Mouse (Mus musculus): ENCODE measurements at regions not wholly inside any gene's neighbourhood (a gene's known extent, or its start where the extent isn't known, plus 50 kb on each side); places are given as distances from the start of the nearest gene placed in this dataset.

DNA sequence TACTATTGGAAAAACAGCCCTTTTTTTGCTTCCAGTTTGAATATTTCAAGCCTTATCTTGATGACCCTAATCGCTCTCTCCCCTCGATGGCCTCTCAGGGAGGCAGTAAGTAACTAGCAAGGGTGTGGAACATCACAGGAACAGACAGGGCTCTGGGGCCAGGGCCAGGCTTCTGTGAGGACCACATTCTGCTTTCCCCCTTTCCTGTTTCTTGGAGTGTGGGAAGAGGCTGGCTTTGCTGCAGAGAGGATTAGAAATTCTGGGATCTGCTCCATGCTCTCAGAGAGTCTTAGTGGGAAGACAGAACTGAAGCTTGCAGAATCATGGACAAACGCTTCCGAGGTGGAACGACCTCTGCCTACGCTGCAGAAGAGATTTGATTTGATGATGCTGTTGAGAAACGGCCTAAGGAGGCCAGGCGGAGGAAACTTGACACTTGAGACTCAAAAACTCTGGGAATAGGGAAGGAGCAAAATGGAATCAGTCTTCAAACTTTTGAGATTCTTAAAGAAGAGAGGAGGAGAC lies 316.3 kb upstream of the Clint1 start:
- Histone ChIP-seq H3K4me1 (replicated peaks) (peaks cover 9% of the 10 kb centered on the region; the same call in 1 of the 2 replicates), H3K4me3 (replicated peaks) (no peak overlapping the region), H3K36me3 (no peaks in the 10 kb centered on the region), H3K27me3 (replicated peaks) (no peaks in the 10 kb centered on the region), H3K4me2 (replicated peaks) (no peak overlapping the region), H3K27ac (no peak overlapping the region), H3K9me3 (no peaks in the 10 kb centered on the region), H3K9ac (no peak overlapping the region)
- WGBS: 31% methylated on average over 8 of the region's 8 CpGs
- 0 out of 2 replicates have a peak, but pooled peaks have one; percentile 31 for ATAC-seq

GRCm38 (mm10) chr11:45538011-45538410 lies 313.8 kb upstream of the Clint1 start:
- Histone ChIP-seq H3K4me3 (replicated peaks) (no peak overlapping the region), H3K4me2 (replicated peaks) (no peak overlapping the region), H3K4me1 (replicated peaks) (peaks cover 9% of the 10 kb centered on the region; the same call in 1 of the 2 replicates), H3K9ac (no peak overlapping the region), H3K27ac (no peak overlapping the region), H3K27me3 (replicated peaks) (no peaks in the 10 kb centered on the region), H3K9me3 (no peaks in the 10 kb centered on the region), H3K36me3 (no peaks in the 10 kb centered on the region)
- 58% methylated on average over 7 of the region's 7 CpGs for WGBS
- ATAC-seq: no peak

DNA sequence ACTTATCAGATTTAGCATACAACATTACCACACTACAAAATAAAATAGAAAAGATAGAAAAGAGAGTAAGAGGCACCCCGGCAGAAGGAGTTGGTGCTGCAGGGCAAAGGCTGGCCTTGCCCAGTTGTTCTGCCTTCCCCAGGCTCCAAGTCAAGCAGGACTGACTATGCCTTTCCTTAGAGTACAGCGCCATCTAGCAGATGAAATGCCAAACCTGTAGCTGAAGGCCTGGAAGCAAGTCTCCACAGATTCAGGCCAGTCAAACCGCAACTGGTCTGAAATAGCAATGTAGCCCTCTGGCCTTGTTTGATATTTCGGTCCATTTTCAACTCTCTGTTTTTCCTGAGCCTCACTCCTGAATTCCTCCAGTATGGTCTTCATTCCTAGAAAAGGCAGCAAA lies 312.4 kb upstream of the Clint1 start:
- H3K9me3 ChIP-seq: no peaks in the 10 kb centered on the region
- no peak overlapping the region for H3K4me3 ChIP-seq (replicated peaks)
- H3K36me3 ChIP-seq: no peaks in the 10 kb centered on the region
- H3K27ac ChIP-seq: no peak overlapping the region
- no peaks in the 10 kb centered on the region for H3K27me3 ChIP-seq (replicated peaks)
- H3K4me2 ChIP-seq (replicated peaks): no peak overlapping the region
- H3K9ac ChIP-seq: no peak overlapping the region
- WGBS: 44% methylated on average over 4 of the region's 4 CpGs
- ATAC-seq: peak; percentile 59; the same call in 1 of the 2 replicates
- peaks cover 9% of the 10 kb centered on the region; the same call in 1 of the 2 replicates for H3K4me1 ChIP-seq (replicated peaks)

DNA sequence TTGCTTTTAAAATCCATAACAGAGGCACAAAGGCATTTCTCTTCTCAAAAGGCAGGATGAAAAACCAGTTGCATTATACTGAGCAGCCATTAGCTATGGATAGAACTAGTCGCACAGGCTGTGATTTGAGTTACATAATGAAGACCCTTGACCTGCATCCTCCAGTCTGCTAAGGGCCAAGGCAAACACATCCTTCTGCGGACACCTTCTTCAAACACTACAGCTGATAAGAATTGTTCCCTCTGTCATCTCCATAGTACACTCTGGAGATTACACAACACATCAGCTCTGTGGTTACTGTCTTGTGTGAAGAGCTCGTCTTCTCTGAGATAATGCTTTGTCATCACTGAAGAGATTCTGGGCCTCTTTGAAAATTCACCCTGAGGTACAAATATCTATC lies 307.3 kb upstream of the Clint1 start:
- H3K36me3 ChIP-seq: no peaks in the 10 kb centered on the region
- no peak overlapping the region for H3K4me2 ChIP-seq (replicated peaks)
- H3K9ac ChIP-seq: no peak overlapping the region
- 83% methylated on average over 3 of the region's 3 CpGs for WGBS
- no peaks in the 10 kb centered on the region for H3K27me3 ChIP-seq (replicated peaks)
- H3K4me1 ChIP-seq (replicated peaks): no peaks in the 10 kb centered on the region
- H3K4me3 ChIP-seq (replicated peaks): no peak overlapping the region
- H3K9me3 ChIP-seq: no peaks in the 10 kb centered on the region
- H3K27ac ChIP-seq: no peak overlapping the region
- no peak for ATAC-seq

GRCm38 (mm10) chr11:45545896-45546626 lies 305.8 kb upstream of the Clint1 start:
- 83% methylated on average over 11 of the region's 11 CpGs for WGBS
- Histone ChIP-seq H3K4me2 (replicated peaks) (no peak overlapping the region), H3K4me3 (replicated peaks) (no peak overlapping the region)

DNA sequence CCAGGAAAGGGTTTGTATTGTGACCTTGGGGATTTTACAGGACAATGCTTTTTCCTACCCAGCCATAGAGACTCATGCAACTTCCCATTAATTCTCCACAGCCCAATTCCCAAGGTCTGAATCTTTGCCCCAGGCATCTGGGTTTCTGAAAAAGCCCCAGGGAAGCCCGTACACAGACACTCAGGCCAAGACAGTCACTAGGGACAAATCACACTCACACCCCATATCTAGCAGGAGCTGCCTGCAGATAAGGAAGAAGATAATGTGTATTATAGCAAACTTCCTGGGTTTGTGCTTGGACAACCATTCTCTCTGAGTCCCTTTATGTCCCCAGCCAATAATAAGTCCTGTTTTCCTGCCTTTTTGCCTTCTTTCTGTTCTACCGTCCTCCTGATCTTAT lies 305.0 kb upstream of the Clint1 start:
- Histone ChIP-seq H3K4me1 (replicated peaks) (no peaks in the 10 kb centered on the region), H3K4me2 (replicated peaks) (no peak overlapping the region), H3K9me3 (no peaks in the 10 kb centered on the region), H3K27me3 (replicated peaks) (no peaks in the 10 kb centered on the region), H3K36me3 (no peaks in the 10 kb centered on the region), H3K27ac (no peak overlapping the region), H3K4me3 (replicated peaks) (no peak overlapping the region), H3K9ac (no peak overlapping the region)
- no peak for ATAC-seq
- 56% methylated on average over 2 of the region's 2 CpGs for WGBS

More at GRCm38 (mm10) chr11:45545896-45546626, 305.8 kb upstream of the Clint1 start:
- H3K9me3 ChIP-seq: no peaks in the 10 kb centered on the region
- no peak for ATAC-seq
- no peak overlapping the region for H3K27ac ChIP-seq
- H3K27me3 ChIP-seq (replicated peaks): no peaks in the 10 kb centered on the region
- no peak overlapping the region for H3K9ac ChIP-seq
- H3K4me1 ChIP-seq (replicated peaks): no peaks in the 10 kb centered on the region
- H3K36me3 ChIP-seq: no peaks in the 10 kb centered on the region

DNA sequence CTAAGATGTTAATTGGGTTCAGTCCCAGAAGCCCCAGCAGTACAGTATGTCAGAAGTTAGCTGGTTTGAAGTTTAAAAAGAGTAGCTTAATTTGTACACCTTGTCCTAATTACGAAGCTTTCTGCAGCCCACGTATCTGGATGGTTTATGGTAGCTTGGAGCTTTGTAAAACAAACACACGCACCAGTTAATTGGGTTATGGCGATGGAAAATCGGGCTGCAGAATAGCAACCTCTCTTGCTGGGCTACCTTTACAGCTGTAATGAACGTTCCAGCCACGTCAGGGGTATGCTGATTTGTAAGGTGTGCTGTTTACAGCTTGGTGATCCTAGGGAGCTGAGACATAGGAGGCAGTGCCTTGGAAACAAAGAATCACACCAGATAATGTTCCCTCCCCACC lies 301.5 kb upstream of the Clint1 start:
- Histone ChIP-seq H3K9me3 (no peaks in the 10 kb centered on the region), H3K9ac (no peak overlapping the region), H3K4me1 (replicated peaks) (no peaks in the 10 kb centered on the region), H3K27ac (no peak overlapping the region), H3K27me3 (replicated peaks) (no peaks in the 10 kb centered on the region), H3K4me2 (replicated peaks) (no peak overlapping the region), H3K36me3 (no peaks in the 10 kb centered on the region), H3K4me3 (replicated peaks) (no peak overlapping the region)
- 30% methylated on average over 7 of the region's 7 CpGs for WGBS
- ATAC-seq: no peak

DNA sequence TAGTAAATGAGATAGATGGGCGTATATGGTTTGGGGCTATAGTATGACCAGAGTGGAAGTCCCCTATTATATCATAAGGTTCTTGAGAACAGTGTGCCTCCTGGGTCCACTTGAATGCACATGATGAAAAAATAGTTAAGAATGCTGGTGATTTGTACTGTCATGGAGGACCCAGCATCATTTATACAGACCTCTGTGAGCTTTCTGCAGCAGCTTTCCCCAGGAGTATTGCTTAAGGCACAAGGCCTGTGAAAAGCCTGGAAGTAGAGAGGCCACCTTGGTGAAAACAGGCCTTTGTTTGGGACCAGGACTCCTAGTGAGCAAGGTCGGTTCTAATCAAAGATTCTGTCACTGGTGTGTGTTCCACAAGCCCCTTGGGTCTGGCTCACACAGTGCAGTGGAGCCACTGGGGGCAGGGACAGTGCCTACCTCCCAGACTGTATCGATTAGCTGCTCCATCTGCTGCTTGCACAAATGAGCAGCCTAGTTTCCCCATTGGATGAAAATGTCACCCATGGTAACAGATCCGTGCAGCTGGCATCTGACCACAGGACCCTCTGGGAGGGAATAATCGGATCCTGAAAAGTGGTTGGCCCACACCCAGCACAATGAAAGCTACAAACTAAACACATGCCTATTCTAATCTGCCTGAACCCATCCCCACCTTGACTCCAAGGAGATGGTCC lies 274.2 kb upstream of the Clint1 start:
- Histone ChIP-seq H3K4me2 (replicated peaks) (no peak overlapping the region), H3K4me3 (replicated peaks) (no peak overlapping the region), H3K27me3 (replicated peaks) (no peaks in the 10 kb centered on the region), H3K9ac (no peak overlapping the region), H3K36me3 (no peaks in the 10 kb centered on the region), H3K27ac (no peak overlapping the region), H3K9me3 (no peaks in the 10 kb centered on the region), H3K4me1 (replicated peaks) (no peaks in the 10 kb centered on the region)
- ATAC-seq: no peak
- WGBS: 64% methylated on average over 5 of the region's 5 CpGs

GRCm38 (mm10) chr11:45592335-45592734 lies 259.5 kb upstream of the Clint1 start:
- no peak overlapping the region for H3K27ac ChIP-seq
- no peak for ATAC-seq
- no peak overlapping the region for H3K4me2 ChIP-seq (replicated peaks)
- H3K9ac ChIP-seq: no peak overlapping the region
- no peaks in the 10 kb centered on the region for H3K27me3 ChIP-seq (replicated peaks)
- H3K4me3 ChIP-seq (replicated peaks): no peak overlapping the region
- H3K36me3 ChIP-seq: no peaks in the 10 kb centered on the region
- no peaks in the 10 kb centered on the region for H3K9me3 ChIP-seq
- 0 out of 2 replicates have a peak, but pooled peaks cover 3% of the 10 kb centered on the region for H3K4me1 ChIP-seq (replicated peaks)
- 61% methylated on average over 3 of the region's 3 CpGs for WGBS

DNA sequence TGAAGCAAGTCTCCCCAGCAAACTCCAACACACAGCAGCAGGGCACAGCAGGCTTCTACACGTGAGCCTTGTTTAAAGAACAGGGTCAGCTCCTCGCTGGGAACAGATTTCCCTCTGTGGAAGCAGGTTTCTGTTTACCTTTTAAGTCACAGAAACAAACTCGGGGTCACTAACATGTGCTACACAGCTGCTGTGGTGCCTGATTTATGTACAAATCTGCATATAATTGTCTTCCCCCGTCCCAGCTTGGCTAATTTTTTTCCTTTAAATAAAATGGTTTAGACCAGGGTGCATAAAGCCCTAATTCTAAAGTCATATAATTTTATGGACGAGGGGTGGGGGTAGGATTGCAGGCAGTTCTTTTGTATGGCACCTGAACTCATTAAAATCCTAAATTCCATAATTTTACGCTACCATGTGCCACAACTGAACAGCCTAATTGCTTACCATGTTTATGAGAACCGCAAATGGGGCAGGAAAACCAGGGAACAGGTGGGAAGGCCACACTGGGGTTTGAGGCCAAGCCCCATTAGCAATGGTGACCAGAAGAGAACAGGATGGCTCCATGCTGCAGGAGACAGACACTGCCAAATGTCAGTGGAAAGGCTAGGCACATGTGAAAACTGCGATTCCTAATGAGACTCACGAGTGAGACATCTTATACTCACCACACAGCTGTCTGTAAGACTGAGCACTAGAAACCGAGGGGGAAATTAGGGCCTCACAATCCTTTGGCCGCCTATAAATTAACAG lies 258.8 kb upstream of the Clint1 start:
- Histone ChIP-seq H3K4me2 (replicated peaks) (no peak overlapping the region), H3K36me3 (no peaks in the 10 kb centered on the region), H3K27ac (no peak overlapping the region), H3K4me1 (replicated peaks) (0 out of 2 replicates have a peak, but pooled peaks cover 3% of the 10 kb centered on the region), H3K9me3 (no peaks in the 10 kb centered on the region), H3K4me3 (replicated peaks) (no peak overlapping the region), H3K27me3 (replicated peaks) (no peaks in the 10 kb centered on the region), H3K9ac (no peak overlapping the region)
- ATAC-seq: no peak
- 42% methylated on average over 11 of the region's 11 CpGs for WGBS

DNA sequence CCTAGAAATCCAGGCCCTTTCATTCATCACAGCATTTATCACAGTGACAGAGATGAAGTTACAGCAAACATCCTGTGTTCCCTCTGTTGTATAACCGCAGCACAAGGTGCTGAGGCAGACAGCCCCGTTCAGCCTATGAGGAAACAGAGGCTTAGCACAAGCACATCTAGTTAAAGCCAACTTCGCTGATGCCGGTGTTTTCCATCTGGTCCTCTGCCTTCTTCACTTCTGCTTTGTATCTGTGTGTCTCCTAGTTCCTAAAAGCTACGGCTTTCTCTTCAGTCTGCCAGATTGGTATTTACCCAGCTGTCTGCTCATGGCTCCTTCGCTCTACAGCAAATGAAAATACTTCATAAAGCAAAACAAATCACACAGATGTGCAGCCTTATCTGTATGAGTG lies 256.5 kb upstream of the Clint1 start:
- H3K36me3 ChIP-seq: no peaks in the 10 kb centered on the region
- H3K4me1 ChIP-seq (replicated peaks): 0 out of 2 replicates have a peak, but pooled peaks cover 3% of the 10 kb centered on the region
- no peak overlapping the region for H3K27ac ChIP-seq
- no peak overlapping the region for H3K4me3 ChIP-seq (replicated peaks)
- no peaks in the 10 kb centered on the region for H3K9me3 ChIP-seq
- no peaks in the 10 kb centered on the region for H3K27me3 ChIP-seq (replicated peaks)
- ATAC-seq: no peak
- no peak overlapping the region for H3K9ac ChIP-seq
- no peak overlapping the region for H3K4me2 ChIP-seq (replicated peaks)
- 45% methylated on average over 6 of the region's 6 CpGs for whole genome bisulfite sequencing

- no peaks in the 10 kb centered on the region for H3K4me1 ChIP-seq (replicated peaks)
- no peak overlapping the region for H3K4me3 ChIP-seq (replicated peaks)
- H3K9me3 ChIP-seq: no peaks in the 10 kb centered on the region
- H3K36me3 ChIP-seq: no peaks in the 10 kb centered on the region
- no peak overlapping the region for H3K9ac ChIP-seq
- no peak for ATAC-seq
- WGBS: 89% methylated on average over 2 of the region's 2 CpGs
- H3K27ac ChIP-seq: no peak overlapping the region
- H3K27me3 ChIP-seq (replicated peaks): no peaks in the 10 kb centered on the region
- no peak overlapping the region for H3K4me2 ChIP-seq (replicated peaks)
Observed at GRCm38 (mm10) chr11:45621824-45622223, 230.0 kb upstream of the Clint1 start.

Data from intestine, embryonic 15.5 days (tissue).